ENCODE assay signal across 16 mouse cellular contexts in genomic region chr12:16135602-16136213, GRCm38 (mm10).
DNase-seq lines count a peak whose midpoint lies in the region; ATAC-seq and TF ChIP-seq lines count a peak whose summit lies in the region.
"Had no signal": no experiment of that assay in that cellular context is flagged by ENCODE, and none has a peak within 500 bp of the region (broad histone marks: within the 10 kb centered on the region; RNA-seq: fewer than 3 reads in every experiment).

No protein-coding gene starts in this region.

- no peak overlapping the region for H3K4me2 ChIP-seq in stomach, postnatal 0 days (replicated peaks; ENCODE audit: low read depth)
- H3K4me2 ChIP-seq in heart, embryonic 11.5 days = no peak overlapping the region
- H3K4me2 ChIP-seq: limb, embryonic 15.5 days; stomach, embryonic 15.5 days had no signal

- no peaks in the 10 kb centered on the region for H3K36me3 ChIP-seq in stomach, postnatal 0 days (ENCODE audit: control insufficient read depth, insufficient read depth, low read length)
- H3K36me3 ChIP-seq in heart, embryonic 11.5 days (ENCODE audit: control insufficient read depth, insufficient read depth, low read length) = no peaks in the 10 kb centered on the region
- H3K36me3 ChIP-seq: G1E; limb, embryonic 15.5 days; stomach, embryonic 15.5 days had no signal

- ATAC-seq in stomach, postnatal 0 days (ENCODE audit: low FRiP score, low TSS enrichment) = no peak
- no peak for ATAC-seq in heart, embryonic 11.5 days (replicated peaks; ENCODE audit: insufficient number of reproducible peaks, low FRiP score, low TSS enrichment)

- H3K9ac ChIP-seq in stomach, postnatal 0 days (ENCODE audit: low read length) = no peak overlapping the region
- no peak overlapping the region for H3K9ac ChIP-seq in heart, embryonic 11.5 days (ENCODE audit: low read depth, low read length)
- H3K9ac ChIP-seq: limb, embryonic 15.5 days; stomach, embryonic 15.5 days had no signal

- no peak overlapping the region for H3K27ac ChIP-seq in stomach, postnatal 0 days (replicated peaks)
- no peak overlapping the region for H3K27ac ChIP-seq in heart, embryonic 11.5 days (ENCODE audit: low read depth, low read length)
- H3K27ac ChIP-seq: limb, embryonic 15.5 days; stomach, embryonic 15.5 days had no signal

- no peaks in the 10 kb centered on the region for H3K27me3 ChIP-seq in stomach, postnatal 0 days (ENCODE audit: control insufficient read depth, insufficient read depth, low read length)
- no peaks in the 10 kb centered on the region for H3K27me3 ChIP-seq in heart, embryonic 11.5 days (ENCODE audit: control insufficient read depth, insufficient read depth, low read length)
- H3K27me3 ChIP-seq: limb, embryonic 15.5 days; stomach, embryonic 15.5 days had no signal

- 51% methylated on average over 4 of the region's 4 CpGs for WGBS in stomach, postnatal 0 days
- 31% methylated on average over 4 of the region's 4 CpGs for WGBS in heart, embryonic 11.5 days (ENCODE audit: insufficient replicate concordance)

- H3K4me1 ChIP-seq in stomach, postnatal 0 days (replicated peaks; ENCODE audit: control insufficient read depth, insufficient read depth) = no peaks in the 10 kb centered on the region
- H3K4me1 ChIP-seq in heart, embryonic 11.5 days (ENCODE audit: control insufficient read depth, insufficient read depth, low read length) = peaks cover 5% of the 10 kb centered on the region; the same call in 1 of the 2 replicates
- H3K4me1 ChIP-seq: stomach, embryonic 15.5 days had no signal

- TF ChIP-seq EP300 in stomach, postnatal 0 days (optimal IDR thresholded peaks at IDR 0.05) = no peak

- DNase-seq in right cerebral cortex, adult 18-20 months = peak; percentile 85
- no peak for DNase-seq in right cerebral cortex, postnatal 4 days
- DNase-seq in WW6 (ENCODE audit: low read depth, low spot score) = peak; percentile 1
- peak; percentile 42 to 61 for DNase-seq in layer of hippocampus, adult 8-10 months (ENCODE audit: low spot score in 2 of 2)
- peak; percentile 27 for DNase-seq in naive thymus-derived CD4-positive, alpha-beta T cell, adult 2 months (ENCODE audit: low read depth)
- DNase-seq in stomach, postnatal 0 days (ENCODE audit: low spot score) = no peak
- DNase-seq in kidney, postnatal 4 days = no peak
- DNase-seq: adrenal gland, postnatal 25 days; cerebellum, postnatal 14 days; gastrocnemius, postnatal 25 days; heart, postnatal 10 days; kidney, adult 8-10 months had no signal

- H3K9me3 ChIP-seq in stomach, postnatal 0 days (ENCODE audit: control insufficient read depth, low read length) = no peaks in the 10 kb centered on the region
- H3K9me3 ChIP-seq in heart, embryonic 11.5 days (replicated peaks; ENCODE audit: control insufficient read depth, low read length) = no peaks in the 10 kb centered on the region
- H3K9me3 ChIP-seq: G1E; limb, embryonic 15.5 days; stomach, embryonic 15.5 days had no signal

- no peak for TF ChIP-seq CTCF in stomach, postnatal 0 days (IDR thresholded peaks at IDR 0.05; ENCODE audit: low read depth)

- no peak overlapping the region for H3K4me3 ChIP-seq in stomach, postnatal 0 days (ENCODE audit: low read depth, low read length)
- no peak overlapping the region for H3K4me3 ChIP-seq in heart, embryonic 11.5 days (ENCODE audit: low read depth, low read length)
- H3K4me3 ChIP-seq: limb, embryonic 15.5 days; stomach, embryonic 15.5 days had no signal

Comparison
In these comparisons a context has a peak if more than half of its experiments do, and no peak if none do; other contexts are left out.
1. DNase-seq: peak in right cerebral cortex, adult 18-20 months (single experiment), WW6 (single experiment), layer of hippocampus, adult 8-10 months (2 of 2) and naive thymus-derived CD4-positive, alpha-beta T cell, adult 2 months (single experiment); none in right cerebral cortex, postnatal 4 days (single experiment), stomach, postnatal 0 days (single experiment) and kidney, postnatal 4 days (0 of 2).